ENCODE assay signal across 9 mouse cellular contexts in the genomic region with DNA sequence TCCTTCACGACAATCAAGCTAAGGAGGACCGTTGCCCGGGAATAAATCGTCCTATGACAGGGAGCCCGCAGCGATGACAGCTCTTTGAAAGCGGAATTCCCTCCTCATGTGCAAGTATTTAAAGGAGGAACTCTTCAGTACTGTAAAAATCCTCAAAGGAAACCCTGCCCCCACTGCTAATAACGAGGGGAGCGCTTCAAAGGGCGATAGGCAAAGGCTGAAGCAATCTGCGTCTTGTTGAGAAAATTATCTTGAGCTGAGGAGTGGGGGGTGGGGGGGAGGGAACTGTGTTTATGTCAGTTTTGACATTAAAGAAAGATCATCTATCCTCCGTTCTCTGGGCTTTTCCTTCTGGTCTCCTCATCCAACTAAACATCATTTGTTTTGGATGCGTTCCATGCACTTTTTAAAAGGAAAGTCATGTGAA.
A peak's percentile ranks its signal among the peaks of the same experiment; 100 is the strongest.
DNase-seq lines count a peak whose midpoint lies in the region; ATAC-seq lines count a peak whose summit lies in the region.
"Had no signal": no experiment of that assay in that cellular context is flagged by ENCODE, and none has a peak within 500 bp of the region (broad histone marks: within the 10 kb centered on the region; RNA-seq: fewer than 3 reads in every experiment).

No protein-coding gene starts in this region.

- H3K4me3 ChIP-seq in heart, embryonic 10.5 days, result peak overlapping the region; percentile 29; the same call in 1 of the 2 replicates
- no peak overlapping the region for H3K4me3 ChIP-seq in midbrain, embryonic 13.5 days (replicated peaks)
- no peak overlapping the region for H3K4me3 ChIP-seq in midbrain, embryonic 11.5 days (ENCODE audit: low read depth, low read length)
- no peak overlapping the region for H3K4me3 ChIP-seq in liver, embryonic 11.5 days (ENCODE audit: low read depth, low read length)

- ATAC-seq in midbrain, embryonic 13.5 days, result no peak
- ATAC-seq in midbrain, embryonic 11.5 days (ENCODE audit: low FRiP score), result no peak
- ATAC-seq in liver, embryonic 11.5 days (replicated peaks; ENCODE audit: low FRiP score), result no peak

- H3K4me2 ChIP-seq in midbrain, embryonic 13.5 days (replicated peaks), result 0 out of 2 replicates have a peak overlapping the region, but pooled peaks have one; percentile 5
- no peak overlapping the region for H3K4me2 ChIP-seq in midbrain, embryonic 11.5 days
- peak overlapping the region; percentile 43 for H3K4me2 ChIP-seq in liver, embryonic 11.5 days

- no peaks in the 10 kb centered on the region for H3K27me3 ChIP-seq in heart, embryonic 10.5 days (ENCODE audit: insufficient read depth, poor library complexity, severe bottlenecking)
- H3K27me3 ChIP-seq in midbrain, embryonic 13.5 days, result no peaks in the 10 kb centered on the region
- no peaks in the 10 kb centered on the region for H3K27me3 ChIP-seq in midbrain, embryonic 11.5 days (ENCODE audit: control insufficient read depth, insufficient read depth, low read length)
- H3K27me3 ChIP-seq in liver, embryonic 11.5 days (replicated peaks; ENCODE audit: control insufficient read depth, insufficient read depth, low read length), result no peaks in the 10 kb centered on the region

- DNase-seq in heart, embryonic 10.5 days (ENCODE audit: low spot score), result peak; percentile 77
- DNase-seq in heart, postnatal 14 days, result no peak
- DNase-seq in midbrain, embryonic 11.5 days (ENCODE audit: low spot score, missing footprints), result no peak
- DNase-seq in liver, embryonic 11.5 days (ENCODE audit: low spot score), result no peak
- no peak for DNase-seq in retina, embryonic 14.5 days (ENCODE audit: low spot score)
- no peak for DNase-seq in gastrocnemius, postnatal 25 days
- DNase-seq in ovary, postnatal 36 days (ENCODE audit: low spot score), result no peak
- DNase-seq: kidney, adult 9 months had no signal

- WGBS in heart, embryonic 10.5 days, result 11% methylated on average over 13 of the region's 13 CpGs
- WGBS in midbrain, embryonic 13.5 days, result 57% methylated on average over 13 of the region's 13 CpGs
- WGBS in midbrain, embryonic 11.5 days, result 61% methylated on average over 13 of the region's 13 CpGs
- 12% methylated on average over 13 of the region's 13 CpGs for WGBS in liver, embryonic 11.5 days

- peak overlapping the region; percentile 47 for H3K27ac ChIP-seq in heart, embryonic 10.5 days
- no peak overlapping the region for H3K27ac ChIP-seq in midbrain, embryonic 13.5 days
- no peak overlapping the region for H3K27ac ChIP-seq in midbrain, embryonic 11.5 days (ENCODE audit: low read depth, low read length)
- H3K27ac ChIP-seq in liver, embryonic 11.5 days (ENCODE audit: low read depth, low read length), result no peak overlapping the region

- H3K36me3 ChIP-seq in heart, embryonic 10.5 days, result peaks cover 26% of the 10 kb centered on the region
- no peaks in the 10 kb centered on the region for H3K36me3 ChIP-seq in midbrain, embryonic 13.5 days
- H3K36me3 ChIP-seq in midbrain, embryonic 11.5 days (ENCODE audit: control insufficient read depth, insufficient read depth, low read length), result no peaks in the 10 kb centered on the region
- H3K36me3 ChIP-seq in liver, embryonic 11.5 days (ENCODE audit: control insufficient read depth, insufficient read depth, low read length), result no peaks in the 10 kb centered on the region

- H3K4me1 ChIP-seq in heart, embryonic 10.5 days, result peaks cover 38% of the 10 kb centered on the region
- H3K4me1 ChIP-seq in midbrain, embryonic 13.5 days (replicated peaks), result peaks cover 6% of the 10 kb centered on the region; the same call in 1 of the 2 replicates
- H3K4me1 ChIP-seq in midbrain, embryonic 11.5 days (ENCODE audit: control insufficient read depth, insufficient read depth, low read length), result 0 out of 2 replicates have a peak, but pooled peaks cover 3% of the 10 kb centered on the region
- peaks cover 6% of the 10 kb centered on the region; the same call in 1 of the 2 replicates for H3K4me1 ChIP-seq in liver, embryonic 11.5 days (replicated peaks; ENCODE audit: control insufficient read depth, insufficient read depth, low read length)

- H3K9ac ChIP-seq in midbrain, embryonic 13.5 days (replicated peaks), result no peak overlapping the region
- H3K9ac ChIP-seq in midbrain, embryonic 11.5 days (ENCODE audit: low read length), result no peak overlapping the region
- no peak overlapping the region for H3K9ac ChIP-seq in liver, embryonic 11.5 days (ENCODE audit: low read depth, low read length)

- 0 out of 2 replicates have a peak, but pooled peaks cover 2% of the 10 kb centered on the region for H3K9me3 ChIP-seq in heart, embryonic 10.5 days
- H3K9me3 ChIP-seq in midbrain, embryonic 13.5 days, result no peaks in the 10 kb centered on the region
- no peaks in the 10 kb centered on the region for H3K9me3 ChIP-seq in midbrain, embryonic 11.5 days (ENCODE audit: control insufficient read depth, low read length)
- H3K9me3 ChIP-seq in liver, embryonic 11.5 days (ENCODE audit: control insufficient read depth, low read length), result no peaks in the 10 kb centered on the region

- intact Hi-C loops in heart, postnatal 14 days (cut with DNase I), result no loop called here
